Mouse (Mus musculus) ES-Bruce4 (cell line): ENCODE measurements at regions not wholly inside any gene's neighbourhood (a gene's known extent, or its start where the extent isn't known, plus 50 kb on each side); places are given as distances from the start of the nearest gene placed in this dataset.

Experiments used
- CTCF ChIP-seq: IDR thresholded peaks from one replicate; pipeline ENCODE4 v1.8.1; 2011; ENCODE audit warnings: low read depth, low read length
- EP300 ChIP-seq: IDR thresholded peaks from 2 replicates; pipeline ENCODE4 v1.6.1; 2011; ENCODE audit warnings: low read depth, low read length; ENCODE audit not compliant: insufficient read depth
- POLR2A ChIP-seq: IDR thresholded peaks from one replicate; pipeline ENCODE4 v1.8.1; 2011; ENCODE audit warnings: low read length; ENCODE audit not compliant: insufficient read depth

GRCm38 (mm10) chr16:63194595-63194994 is 340.5 kb downstream of the Pros1 start:
- no peak for TF ChIP-seq CTCF
- no peak for TF ChIP-seq POLR2A
- no peak for TF ChIP-seq EP300
